Mouse (Mus musculus) R1 (cell line): ENCODE data around the gene Rbm43.
A peak's percentile ranks its signal among the peaks of the same experiment; 100 is the strongest.

ENCODE experiments used
- DNase-seq: peaks from one replicate; pipeline ENCODE4 v3.0.0-alpha.2; 2018; ENCODE audit warnings: low read depth, low spot score

Gene Rbm43

DNA sequence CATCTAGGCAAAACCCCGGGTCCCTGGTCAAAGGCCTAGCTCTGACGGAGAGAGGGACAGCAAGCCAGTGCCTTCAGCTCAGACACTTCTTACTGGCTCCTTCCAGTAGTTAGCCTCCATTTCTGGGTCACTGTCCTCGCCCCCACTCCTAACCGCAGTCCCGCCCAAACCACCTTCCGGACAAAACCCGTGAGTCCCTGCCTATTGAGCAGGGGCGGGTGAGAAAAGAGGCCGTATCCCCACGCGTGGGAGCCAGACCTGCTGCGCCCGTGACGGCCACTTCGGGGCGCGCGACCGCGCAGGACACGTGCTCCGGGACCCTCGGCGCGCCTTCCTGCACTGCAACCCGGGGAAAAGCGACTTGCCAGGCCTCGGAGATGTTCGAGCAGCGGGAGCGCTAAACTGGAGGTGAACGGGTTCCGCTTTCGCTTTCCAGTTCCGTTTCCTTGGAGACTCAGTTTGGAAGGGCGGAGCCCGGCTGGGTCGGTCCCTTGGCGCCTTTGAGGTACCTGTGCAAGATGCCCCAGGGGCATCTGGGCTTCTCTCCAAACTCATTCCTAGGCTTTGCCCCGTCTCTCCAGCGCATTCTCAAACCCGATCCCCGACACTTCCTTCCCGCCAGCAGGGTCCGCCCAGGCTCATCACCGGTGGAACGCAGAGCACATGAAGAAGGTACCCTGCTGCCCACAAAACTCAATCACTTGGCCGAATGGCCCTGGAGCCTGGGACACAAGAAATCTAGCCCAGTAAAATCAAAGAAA, at the start of gene Rbm43:
Gene Rbm43, minus strand, starts transcription at position 590 of the 761 bp plus-strand sequence.
- DNase-seq: peak; percentile 87

DNA sequence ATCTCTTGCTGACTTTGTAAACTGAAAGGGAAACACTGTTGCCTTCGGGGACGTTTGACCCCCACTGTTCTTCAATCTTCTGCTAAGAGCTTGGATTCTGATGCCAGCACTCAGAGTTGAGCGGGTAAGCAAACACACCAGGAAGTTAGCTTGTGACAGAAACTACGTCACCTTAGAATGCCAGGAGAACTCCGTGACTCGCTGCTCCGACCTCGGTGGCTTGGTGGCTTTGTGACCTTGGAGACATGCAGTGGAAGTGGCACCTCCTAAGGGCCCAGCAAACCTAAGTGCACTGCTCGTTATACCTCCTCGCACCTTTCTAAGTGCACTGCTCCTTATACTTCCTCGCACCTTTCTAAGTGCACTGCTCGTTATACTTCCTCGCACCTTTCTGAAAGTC, 47.3 kb upstream of the Rbm43 start:
- DNase-seq: no peak

DNA sequence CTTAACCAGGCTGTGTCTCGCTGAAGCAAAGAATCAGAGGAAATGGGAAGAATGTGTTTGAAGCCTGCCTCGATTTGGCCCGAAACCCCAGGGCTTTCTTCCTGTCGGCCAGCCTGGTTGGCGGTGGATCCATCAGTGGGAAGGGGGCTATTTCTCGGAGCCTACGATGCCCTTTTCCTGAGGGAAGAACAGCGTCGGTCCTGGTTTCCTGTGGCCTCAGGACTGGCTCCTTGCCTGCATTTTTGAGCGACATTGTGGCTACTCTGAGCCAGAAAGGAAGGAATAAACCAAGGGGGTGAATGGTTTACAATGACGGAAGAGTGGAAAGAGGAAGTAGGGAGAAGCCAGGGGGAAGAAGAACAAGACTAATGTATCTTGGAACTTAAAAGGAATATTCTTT, 46.7 kb upstream of the Rbm43 start:
- DNase-seq: no peak

DNA sequence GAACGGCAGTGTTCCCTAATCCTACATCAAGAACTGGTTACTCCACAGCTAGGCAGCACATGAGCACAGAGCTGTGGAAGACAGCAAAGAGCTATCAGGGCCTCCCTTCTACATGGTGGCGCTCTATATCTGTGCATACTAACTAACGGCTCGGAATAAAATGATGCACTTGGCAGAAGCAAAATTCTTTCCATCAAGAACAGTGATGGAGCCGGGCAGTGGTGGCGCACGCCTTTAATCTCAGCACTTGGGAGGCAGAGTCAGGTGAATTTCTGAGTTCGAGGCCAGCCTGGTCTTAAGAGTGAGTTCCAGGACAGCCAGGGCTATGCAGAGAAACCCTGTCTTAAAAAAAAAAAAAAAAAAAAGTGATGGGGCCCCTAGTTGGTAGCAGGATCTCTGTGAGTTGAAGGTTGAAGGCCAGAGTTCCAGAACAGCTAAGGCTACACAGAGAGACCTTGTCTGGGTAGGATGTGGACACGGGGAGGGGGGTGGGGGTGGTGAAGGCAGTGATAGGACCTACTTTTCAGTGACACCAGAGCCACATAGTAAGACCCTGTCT, 38.5 kb upstream of the Rbm43 start, which contains the start of gene Nmi:
Gene Nmi, minus strand, starts transcription at position 85 of the 559 bp plus-strand sequence.
- no peak for DNase-seq

DNA sequence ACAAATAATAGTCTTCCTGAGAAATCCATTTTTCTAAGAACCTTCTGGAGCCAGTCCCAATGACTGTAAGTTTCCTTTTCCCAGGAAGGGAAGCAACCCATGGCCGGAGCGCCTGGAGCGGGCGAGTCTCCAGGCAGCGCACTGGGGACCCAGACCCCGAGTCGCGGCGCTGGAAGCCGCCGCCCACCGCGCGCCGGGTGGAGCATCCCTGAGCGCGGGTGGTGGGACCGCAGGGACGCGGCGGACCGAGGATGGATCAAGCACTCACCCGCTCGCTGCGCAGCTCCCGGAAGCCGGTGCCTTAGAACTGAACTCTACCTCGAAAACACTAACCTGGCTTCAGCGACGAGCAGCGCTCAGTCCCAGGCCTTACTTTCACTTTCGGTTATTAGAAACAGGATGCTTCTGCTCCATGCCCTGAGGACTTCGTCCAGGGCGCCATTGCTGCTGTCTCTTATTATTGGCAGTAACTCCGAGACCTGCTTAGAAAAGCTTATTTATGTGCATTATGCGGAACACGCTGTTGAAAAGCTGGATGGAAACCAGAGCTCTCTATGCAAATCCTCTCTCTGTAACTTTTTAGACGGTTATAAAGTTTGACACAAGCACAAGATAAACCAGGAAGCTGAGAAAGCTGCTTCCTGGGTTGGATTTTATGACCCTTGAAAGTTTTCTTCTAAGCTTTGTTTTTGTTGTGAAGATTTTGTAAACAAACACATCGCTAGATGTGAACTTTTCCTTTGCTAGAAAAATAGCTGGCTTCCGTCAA, 37.9 kb upstream of the Rbm43 start:
- DNase-seq: peak; percentile 32

DNA sequence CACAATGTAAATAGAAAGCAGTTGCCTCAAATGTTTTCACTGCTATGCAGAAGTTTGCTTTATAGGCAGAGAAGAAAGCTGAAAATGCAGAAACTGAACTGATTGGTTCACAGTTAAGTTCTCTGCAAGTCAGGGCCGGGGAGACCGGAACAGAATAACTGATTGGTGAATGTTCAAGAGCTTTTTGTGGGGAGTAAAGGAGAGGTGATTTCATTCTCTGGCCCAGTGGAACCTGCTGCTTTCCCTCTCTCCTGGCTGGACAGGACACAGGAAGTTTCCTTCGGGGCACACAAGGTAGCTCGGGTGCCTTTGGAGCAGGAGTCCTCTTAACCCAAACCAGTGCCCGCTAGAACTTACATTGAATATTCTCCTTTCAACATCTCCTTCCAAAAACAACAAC, 37.2 kb upstream of the Rbm43 start:
- no peak for DNase-seq

DNA sequence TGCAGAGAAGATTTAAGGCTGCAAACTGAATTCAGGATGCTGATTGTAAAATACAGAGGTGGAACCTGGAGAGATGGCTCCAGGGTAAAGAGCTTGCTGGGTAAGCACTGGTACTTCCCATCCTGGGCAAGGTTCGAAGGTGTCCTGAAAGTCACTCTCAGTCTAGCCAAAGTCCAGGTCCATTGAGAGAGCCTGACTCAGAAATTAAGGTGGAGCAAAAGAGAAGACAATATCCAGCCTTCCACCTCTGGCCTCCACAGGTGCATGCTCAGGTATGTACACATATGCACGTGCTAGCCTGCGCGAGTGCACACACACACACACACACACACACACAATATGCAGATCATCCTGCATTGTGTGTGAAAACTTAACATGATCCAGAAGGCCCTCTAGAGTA, 35.9 kb upstream of the Rbm43 start:
- no peak for DNase-seq

DNA sequence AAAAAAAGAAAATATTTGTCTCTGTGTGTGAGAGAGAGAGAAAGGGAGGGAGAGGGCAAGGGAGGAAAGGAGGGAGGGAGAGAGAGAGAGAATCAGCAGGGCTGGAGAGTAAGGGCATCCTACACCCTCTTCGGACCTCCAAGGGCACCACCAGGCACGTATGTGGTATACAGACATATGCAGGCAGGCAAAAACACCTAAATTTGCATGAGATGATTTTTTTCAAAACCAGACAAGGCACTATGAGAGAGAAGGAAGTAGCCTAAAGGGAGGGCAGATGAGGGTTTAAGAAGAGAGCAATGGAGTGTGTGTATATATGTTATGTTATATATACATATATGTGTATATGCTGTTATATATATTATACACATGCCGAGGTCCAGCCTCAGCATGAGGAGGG, 32.3 kb upstream of the Rbm43 start:
- no peak for DNase-seq

DNA sequence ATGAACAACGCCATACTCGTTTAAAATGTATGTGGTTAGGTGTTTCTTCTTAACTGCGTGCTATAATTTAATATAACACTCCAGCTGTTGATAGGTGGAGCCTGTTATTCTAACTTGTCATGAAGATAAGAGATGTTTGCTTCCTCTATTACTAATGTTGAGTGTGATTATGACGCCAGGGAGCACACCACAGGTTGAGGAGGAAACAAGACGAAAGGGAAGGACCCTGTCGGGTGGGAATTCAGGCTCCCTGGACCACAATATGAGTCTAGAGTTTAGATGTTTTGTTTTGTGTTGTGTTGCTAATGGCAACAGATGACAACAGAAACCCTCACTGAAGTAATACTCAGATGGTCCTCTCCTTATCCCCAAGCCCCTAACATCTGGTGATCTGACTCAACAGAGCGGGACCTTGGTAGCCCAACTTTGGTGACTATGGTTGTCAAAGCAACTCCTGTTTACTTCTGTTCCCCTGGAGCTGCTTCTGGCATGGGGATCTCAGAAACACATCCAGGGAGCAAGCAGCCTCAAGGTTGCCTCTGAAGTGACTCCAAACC, 18.8 kb upstream of the Rbm43 start:
- no peak for DNase-seq

DNA sequence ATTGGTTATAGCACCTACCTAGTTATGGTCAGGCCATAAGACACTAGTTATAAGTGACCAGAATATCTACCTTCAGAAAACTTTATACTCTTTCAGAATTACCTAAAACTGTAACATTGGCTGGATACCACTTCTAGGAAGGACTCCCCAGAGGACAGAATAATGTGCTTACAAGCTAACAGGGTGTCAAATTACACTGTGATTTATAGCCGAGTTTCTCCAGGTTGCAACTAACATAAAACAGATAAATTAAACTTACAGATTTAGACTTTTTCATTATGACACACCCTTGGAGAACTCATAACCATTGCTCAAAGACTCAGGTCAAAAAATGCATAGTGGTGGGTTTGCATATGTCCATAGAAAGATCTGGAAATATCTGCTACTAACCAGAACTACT, 15.9 kb upstream of the Rbm43 start:
- DNase-seq: no peak

DNA sequence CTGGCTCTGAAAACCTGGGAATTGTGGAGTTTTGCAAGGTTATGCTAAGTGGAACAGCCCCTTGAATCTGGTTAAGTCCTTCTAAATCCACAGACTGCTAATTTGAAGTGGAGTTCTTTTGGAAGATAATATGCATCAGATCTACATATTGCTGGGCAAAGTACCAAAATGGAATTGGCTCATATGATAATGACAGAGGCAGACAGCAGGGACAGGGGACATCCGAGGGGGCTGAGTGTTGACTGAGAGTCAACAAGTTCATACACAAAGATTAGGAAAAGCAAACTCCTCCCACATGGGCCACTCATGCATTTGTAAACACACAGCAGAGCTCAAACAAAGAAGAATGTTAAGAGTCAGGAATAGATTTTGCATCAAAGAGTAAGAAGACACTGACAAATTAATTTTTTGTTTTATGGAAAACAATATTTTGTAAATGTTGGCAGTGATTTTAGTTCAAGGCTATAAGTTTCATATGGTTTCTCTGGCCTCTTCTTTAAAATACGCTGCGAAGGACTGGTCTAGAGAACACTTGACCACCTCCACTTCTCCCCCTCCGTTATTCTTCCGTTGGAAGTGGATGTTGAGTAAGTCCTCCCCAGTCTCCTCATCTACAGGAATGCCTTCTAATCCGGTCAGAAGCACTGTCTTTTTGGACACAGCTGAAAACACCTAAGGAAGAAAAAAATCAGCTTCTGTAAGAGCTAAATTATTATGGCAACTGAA, 13.3 kb upstream of the Rbm43 start:
- DNase-seq: peak; percentile 43

DNA sequence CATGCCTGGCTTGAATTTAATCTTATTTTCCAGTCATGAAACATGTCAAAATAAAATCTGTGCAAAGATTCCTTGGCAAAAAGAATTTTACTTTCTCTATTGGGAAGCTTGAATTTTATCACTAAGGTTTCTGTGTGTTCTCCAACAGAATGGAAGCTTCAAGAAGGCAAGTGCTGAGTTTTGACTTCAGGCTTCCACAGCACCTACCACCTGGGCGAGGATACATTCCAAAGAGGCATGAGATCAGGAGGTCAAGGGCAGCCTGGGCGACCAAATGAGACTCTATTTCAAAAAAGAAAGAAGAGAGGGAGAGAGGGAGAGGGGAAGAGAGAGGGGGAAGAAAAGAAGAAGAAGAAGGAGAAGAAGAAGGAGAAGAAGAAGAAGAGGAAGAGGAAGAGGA, 10.8 kb upstream of the Rbm43 start:
- peak; percentile 71 for DNase-seq

DNA sequence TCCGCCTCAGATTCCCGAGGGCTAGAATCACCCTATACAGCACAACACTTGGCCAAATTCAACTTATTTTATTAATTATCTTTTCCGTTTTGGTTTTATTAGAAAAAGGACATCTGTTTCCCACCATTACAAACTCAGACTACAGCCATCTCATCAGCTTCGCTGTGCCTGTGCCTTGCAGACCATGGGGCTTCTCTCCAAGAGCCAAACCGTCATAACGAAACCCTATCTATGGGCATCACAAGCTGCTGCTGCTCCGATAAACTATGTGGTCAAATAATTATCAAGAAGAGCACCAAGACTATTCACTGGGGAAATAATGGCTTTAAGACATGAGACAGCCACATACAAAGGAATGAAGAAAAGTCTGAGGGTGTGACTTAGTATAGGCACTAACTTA, 6.9 kb upstream of the Rbm43 start:
- DNase-seq: no peak

DNA sequence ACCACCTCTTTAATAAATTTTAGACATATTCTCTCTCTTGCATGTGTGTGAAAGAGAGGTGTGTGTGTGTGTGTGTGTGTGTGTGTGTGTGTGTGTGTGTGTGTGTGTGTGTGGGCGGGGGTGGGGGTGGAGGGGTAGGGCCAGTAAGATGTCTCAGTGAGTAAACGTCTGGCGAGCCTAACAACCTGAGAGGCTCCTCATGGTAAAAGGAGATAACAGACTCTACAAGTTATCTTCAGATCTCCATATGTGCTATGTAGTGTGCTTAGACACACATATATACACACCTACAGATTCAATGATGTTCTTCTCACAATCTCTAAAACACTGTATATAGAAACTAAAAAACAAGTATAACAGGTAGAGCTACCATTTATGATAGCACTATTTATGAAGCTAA, 3.8 kb upstream of the Rbm43 start:
- DNase-seq: no peak

DNA sequence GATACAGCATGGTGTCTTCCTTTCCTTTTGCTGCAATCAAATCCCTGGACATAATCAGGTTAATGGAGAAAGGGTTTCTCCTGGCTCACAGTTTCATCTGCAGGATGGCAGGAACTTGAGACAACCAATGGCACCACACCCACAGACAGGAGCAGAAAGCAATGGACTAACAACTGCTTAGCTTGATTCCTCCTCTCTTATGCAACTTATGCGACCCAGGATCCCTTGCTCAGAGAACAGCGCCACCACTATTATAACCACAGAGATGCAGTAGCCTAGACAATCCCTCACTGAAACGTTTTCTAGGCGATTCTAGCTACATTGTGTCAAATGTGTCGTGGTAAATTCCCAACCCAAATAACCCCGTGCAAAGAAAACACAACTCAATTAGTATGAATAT, 2.0 kb upstream of the Rbm43 start:
- peak; percentile 25 for DNase-seq

DNA sequence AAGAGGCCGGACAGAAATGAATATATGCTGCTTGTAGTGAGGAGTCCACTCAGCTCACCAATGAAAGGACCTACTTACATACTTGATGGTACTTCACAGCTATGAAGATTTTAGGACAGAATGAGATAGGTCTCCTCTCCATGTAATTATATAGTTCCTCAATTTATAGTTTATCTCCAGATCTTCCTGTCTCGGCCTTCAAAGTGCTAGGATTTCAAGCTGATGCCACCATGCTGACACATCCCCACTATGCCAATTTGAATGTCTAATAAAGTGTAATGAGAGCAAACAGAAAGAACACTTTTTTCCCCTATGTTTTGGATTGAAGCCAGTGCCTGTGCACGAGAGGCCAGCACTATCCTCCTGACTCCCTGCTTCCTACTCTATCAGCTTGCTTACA, 1.6 kb upstream of the Rbm43 start:
- no peak for DNase-seq

DNA sequence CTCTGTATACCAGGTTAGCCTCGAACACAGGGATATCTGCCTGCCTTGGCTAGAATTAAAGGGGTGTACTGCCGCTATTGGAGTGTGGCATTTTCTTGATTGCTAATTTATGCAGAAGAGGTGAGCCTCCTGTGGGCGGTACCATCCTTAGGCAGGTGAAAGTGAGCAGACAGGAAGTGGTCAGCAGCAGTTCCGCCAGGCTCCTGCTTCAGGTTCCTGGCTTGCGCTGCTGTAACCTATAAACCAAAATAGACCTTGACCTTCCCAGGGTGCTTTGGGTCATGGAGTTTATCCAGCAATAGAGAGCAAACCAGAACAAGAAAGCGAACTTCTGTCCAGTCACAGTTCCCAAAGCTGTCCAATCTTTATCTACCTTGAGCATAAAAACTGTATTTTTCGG, 958 bp upstream of the Rbm43 start:
- no peak for DNase-seq

DNA sequence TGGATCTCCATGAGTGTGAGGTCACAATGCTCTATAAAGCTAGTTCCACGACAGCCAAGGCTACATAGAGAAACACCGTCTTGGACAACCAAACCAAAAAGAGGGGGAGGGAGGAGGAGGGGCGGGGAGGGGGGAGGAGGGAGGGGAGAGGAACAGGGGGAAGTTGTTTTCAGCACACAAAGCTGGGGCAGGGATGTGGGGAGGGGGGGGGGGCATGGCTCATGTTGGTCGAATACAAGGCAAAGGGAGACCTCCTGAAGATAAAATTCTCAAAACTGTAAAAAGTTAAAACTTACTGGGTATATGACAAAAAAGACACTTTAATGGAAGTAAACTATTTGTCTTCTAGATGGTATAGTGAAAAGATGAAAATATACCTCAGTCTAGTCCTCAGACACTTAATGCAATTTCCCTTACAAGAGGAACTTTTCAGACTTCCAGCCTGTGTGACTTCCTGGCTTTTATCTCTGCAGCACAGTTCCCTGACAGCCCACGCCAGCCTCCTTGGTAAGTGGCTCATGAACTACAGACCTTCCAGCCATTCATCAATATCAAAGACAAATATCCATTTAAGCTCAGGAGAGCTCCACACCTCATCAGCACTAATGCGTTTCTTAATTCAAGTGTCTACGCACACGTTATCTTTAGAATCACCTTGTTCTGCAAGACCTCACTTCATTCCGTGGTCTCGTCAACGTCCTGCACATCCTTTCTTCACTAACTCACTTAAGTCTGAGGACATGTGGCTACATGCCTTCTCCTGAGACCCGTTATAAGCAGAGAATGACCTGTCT, 1.4 kb downstream of the Rbm43 start:
- DNase-seq: no peak

DNA sequence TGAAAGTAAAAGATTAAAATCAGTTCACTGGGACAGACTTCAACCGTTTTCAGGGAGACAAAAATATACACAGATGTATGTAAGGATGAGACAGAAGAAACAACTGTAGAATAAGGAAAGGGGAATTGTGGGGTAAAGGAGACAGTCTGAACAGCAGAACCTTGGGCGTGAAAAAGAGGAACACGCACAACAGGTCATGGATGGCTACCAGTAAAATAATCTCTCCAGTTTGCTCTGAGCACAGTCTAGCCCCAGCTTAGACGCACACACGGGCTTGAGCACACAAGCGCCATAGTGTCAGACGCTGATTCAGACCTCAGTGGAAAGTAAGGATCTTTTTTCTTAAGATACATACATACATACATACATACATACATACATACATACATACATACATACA, 3.7 kb downstream of the Rbm43 start:
- DNase-seq: no peak

DNA sequence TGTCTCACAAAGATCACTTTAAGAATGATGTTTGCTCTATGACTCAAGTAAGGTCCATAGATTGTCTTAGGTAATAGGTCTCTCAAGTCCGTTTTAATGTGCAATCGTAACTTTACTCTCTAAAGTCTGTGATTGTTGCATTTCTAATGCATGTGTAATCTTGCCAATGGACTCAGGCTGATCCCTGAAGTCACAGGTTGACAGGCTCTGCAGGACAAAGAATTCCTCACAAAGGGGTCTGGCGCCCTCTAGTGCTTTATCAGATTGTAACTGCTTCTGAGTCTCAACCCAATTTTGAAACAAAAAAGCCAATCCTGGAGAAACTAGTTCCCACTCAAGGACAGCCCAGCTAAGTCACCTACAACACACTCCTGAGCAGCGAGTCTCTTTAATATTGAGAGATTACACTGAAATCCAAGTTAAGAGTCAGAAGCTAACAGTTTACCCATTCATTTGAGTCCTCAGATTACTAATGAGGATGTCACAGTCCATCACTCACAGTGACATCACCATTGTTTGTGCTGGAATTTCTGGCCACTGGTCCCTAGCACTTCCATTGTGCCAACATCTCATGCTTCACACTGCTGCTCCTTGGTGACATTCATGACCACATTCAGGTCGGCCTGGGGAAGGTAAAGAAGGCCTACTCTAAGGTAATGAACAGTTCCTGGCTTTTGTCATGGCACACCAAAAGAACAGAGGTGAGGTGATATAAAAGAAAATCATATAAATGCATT, 19.9 kb downstream of the Rbm43 start:
- DNase-seq: peak; percentile 83
